Mouse (Mus musculus): ENCODE measurements at regions not wholly inside any gene's neighbourhood (a gene's known extent, or its start where the extent isn't known, plus 50 kb on each side); places are given as distances from the start of the nearest gene placed in this dataset.

DNA sequence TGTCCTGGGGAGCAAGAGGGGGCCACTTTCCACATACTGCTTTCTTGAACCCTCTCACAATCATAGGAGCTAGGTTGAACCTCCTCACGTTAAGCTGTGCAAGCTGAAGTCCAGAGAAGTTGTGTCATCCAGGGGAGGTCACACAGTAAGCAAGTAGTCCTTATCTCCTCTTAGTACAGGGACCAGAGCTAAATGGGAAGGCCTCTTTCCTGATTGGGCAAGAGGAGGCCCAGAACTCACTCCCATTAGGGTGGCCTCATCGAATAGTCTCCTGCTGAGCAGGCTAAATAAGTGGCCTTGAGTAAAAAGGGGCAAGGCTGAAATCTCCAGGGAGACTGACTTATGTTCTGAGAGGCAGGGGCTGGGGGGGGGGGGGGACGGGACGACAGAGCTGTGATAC, 966.5 kb downstream of the 4930447A16Rik start:
- no peak for TF ChIP-seq CTCF (IDR thresholded peaks at IDR 0.05; ENCODE audit: borderline replicate concordance, insufficient read depth, low read depth, low read length)
- no peak for TF ChIP-seq POLR2A (IDR thresholded peaks at IDR 0.05; ENCODE audit: borderline replicate concordance, insufficient read depth, low read length)
